Mouse (Mus musculus): ENCODE measurements at regions not wholly inside any gene's neighbourhood (a gene's known extent, or its start where the extent isn't known, plus 50 kb on each side); places are given as distances from the start of the nearest gene placed in this dataset.

DNA sequence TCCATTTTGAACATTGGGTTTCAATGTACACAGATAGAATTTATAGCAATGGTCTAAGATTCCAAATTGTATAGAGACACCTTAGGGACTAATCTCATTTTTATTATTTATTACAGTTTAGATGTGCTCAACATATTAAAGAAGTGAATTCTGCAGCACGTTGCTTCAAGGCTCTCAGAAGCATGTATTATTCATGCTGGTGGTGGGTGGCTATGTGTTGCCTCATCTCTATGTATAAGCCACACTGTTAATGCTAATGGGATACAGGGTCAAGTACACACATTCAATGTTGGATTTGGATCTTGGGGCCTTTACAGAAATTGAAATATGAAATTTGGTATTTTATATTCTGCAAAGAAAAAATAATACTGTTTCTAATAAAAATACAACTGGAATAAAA is 131.9 kb upstream of the Fndc3a start:
- TF ChIP-seq POLR2A (IDR thresholded peaks at IDR 0.05; ENCODE audit: borderline replicate concordance, low read depth, low read length) (no peak), CTCF (IDR thresholded peaks at IDR 0.05; ENCODE audit: low read depth, low read length) (no peak)

Data from bone marrow macrophage, adult 2 months (primary cell).